Mouse (Mus musculus): ENCODE measurements around the gene Gm4884.
"Not testable (repeated sequence)": the region's sequence is repeated elsewhere in the genome, so short reads cannot be mapped to it uniquely, and the experiment has no call there.

Gene Gm4884

DNA sequence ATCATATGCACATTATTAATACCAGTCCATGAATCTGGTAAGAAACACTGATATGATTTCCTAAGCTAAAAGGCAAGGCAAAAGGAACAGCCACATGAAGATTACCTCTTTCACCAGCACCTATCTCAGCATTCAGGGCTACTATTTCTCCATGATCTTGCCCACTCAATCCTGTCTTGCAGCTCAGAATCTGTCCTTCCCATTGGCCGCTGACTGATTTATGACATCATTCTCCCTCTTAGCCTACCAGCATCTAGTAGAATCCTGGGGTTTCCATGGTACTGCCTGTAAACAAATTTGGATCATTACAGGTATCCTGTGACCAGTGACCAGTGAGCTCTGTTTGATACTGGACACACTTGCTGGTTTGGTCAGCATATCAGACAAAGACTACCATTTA is at the start of gene Gm4884:
TSS of gene Gm4884 (plus strand) at position 301 of the 400 bp plus-strand sequence.
- in situ Hi-C loops (cut with MseI, MboI), result not testable (repeated sequence)

DNA sequence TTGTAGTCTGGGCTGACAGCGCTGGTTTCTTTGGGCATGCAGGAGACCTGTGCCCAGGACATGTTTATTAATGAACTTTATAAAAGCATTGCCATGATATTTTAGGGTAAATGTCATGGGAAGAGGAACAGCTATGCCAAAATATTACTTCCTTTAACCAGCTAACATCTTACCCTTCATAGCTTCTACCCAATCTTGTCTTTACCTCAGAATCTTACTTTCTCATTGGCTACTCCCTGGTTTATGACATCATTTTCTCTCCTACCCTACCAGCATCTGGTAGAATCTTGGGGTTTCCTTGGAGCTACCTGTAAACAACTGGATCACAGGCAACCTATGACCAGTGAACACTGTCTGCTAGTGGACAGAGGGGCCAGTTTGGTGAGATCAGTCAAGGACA is 45.3 kb upstream of the Gm4884 start, which contains the start of gene 4930433I11Rik:
TSS of gene 4930433I11Rik (plus strand) at position 301 of the 400 bp plus-strand sequence.
- in situ Hi-C loops (cut with MseI, MboI), result no loop called here

DNA sequence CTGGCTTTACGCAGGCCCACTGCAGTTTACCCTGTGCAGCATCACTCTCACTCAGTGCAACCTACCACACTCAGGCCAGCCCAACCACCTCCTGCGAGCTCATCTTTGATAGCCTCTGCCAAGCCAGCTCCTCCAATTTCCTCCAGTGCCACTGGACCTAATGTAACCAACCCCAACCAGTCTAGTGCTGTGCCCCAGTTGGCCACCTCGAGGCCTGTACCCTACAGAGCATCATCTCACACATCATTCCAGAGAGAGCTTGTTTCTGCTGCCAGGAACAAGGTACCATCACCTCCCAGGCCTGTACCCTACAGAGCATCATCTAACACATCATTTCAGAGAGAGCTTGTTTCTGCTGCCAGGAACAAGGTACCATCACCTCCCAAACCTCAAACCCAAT is 11.5 kb downstream of the Gm4884 start:
- in situ Hi-C loops (cut with MseI, MboI), result not testable (repeated sequence)
